Mouse (Mus musculus) MEL (cell line): ENCODE results near the gene Syt1.

Experiments used
- BHLHE40 ChIP-seq: IDR thresholded peaks from 2 replicates; pipeline ENCODE4 v1.6.1; 2012; ENCODE audit warnings: low read depth, mild to moderate bottlenecking, inconsistent platforms, low read length, improper control_type of control experiment, borderline replicate concordance
- CHD2 ChIP-seq: IDR thresholded peaks from 2 replicates; pipeline ENCODE4 v1.6.1; 2011; ENCODE audit warnings: low read length, improper control_type of control experiment
- CTCF ChIP-seq, 3 experiments: IDR thresholded peaks in 2 of 3; conservative IDR thresholded peaks in 1 of 3; 2 replicates each; pipeline ENCODE4 v1.5.1; 2011 to 2012; ENCODE audit warnings: low read length in 3 of 3, low read depth in 2 of 3, mild to moderate bottlenecking in 2 of 3, improper control_type of control experiment in 1 of 3, inconsistent platforms in 1 of 3, mixed read lengths in 1 of 3, moderate library complexity in 1 of 3; ENCODE audit not compliant: control insufficient read depth in 1 of 3, insufficient read depth in 1 of 3, poor library complexity in 1 of 3, severe bottlenecking in 1 of 3
- EP300 ChIP-seq, 2 experiments: IDR thresholded peaks; 2 replicates each; pipeline ENCODE4 v1.6.1; 2011; ENCODE audit warnings: improper control_type of control experiment in 2 of 2, low read length in 2 of 2, low read depth in 1 of 2, mild to moderate bottlenecking in 1 of 2
- ETS1 ChIP-seq: IDR thresholded peaks from 2 replicates; pipeline ENCODE4 v1.6.1; 2012; ENCODE audit warnings: low read depth, mild to moderate bottlenecking, inconsistent platforms, low read length, improper control_type of control experiment, moderate library complexity
- JUND ChIP-seq: IDR thresholded peaks from 2 replicates; pipeline ENCODE4 v1.6.1; 2011; ENCODE audit warnings: low read depth, mild to moderate bottlenecking, improper control_type of control experiment, low read length
- MAZ ChIP-seq: IDR thresholded peaks from 2 replicates; pipeline ENCODE4 v1.6.1; 2012; ENCODE audit warnings: low read depth, mild to moderate bottlenecking, inconsistent platforms, low read length, improper control_type of control experiment
- POLR2A ChIP-seq, 2 experiments: IDR thresholded peaks; 2 replicates each; pipeline ENCODE4 v1.6.1; 2011 to 2012; ENCODE audit warnings: low read length in 2 of 2, mild to moderate bottlenecking in 2 of 2, control low read depth in 1 of 2, improper control_type of control experiment in 1 of 2, low read depth in 1 of 2, moderate library complexity in 1 of 2; ENCODE audit not compliant: control insufficient read depth in 1 of 2, insufficient read depth in 1 of 2, poor library complexity in 1 of 2
- UBTF ChIP-seq: IDR thresholded peaks from 2 replicates; pipeline ENCODE4 v1.6.1; 2012; ENCODE audit warnings: low read depth, mild to moderate bottlenecking, inconsistent platforms, low read length, improper control_type of control experiment, moderate library complexity, borderline replicate concordance; ENCODE audit not compliant: insufficient read depth
- ZKSCAN1 ChIP-seq: IDR thresholded peaks from 2 replicates; pipeline ENCODE4 v1.6.1; 2012; ENCODE audit warnings: low read depth, mild to moderate bottlenecking, inconsistent platforms, low read length, improper control_type of control experiment, moderate library complexity

DNA sequence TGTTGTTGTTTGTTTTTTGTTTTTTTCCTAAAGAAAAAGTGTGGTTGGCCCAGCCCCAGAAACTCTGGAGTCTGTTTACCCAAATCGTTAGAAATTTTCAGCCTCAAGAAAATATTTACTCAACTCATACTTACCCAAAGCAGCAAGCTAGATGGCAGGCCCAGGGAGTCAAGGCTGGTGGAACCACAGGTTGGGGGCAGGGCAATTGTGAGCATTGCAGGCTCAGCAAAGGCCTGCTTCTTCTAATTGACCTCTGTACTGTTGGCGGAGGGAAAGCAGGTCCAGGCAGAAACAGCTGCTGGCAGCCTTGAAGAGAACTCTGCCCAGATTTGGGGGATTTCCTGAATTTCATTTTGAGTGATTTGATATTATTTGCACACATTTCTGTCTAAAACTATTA is 557.2 kb downstream of the Syt1 start:
- TF ChIP-seq CHD2 (no peak), CTCF (IDR thresholded peaks at IDR 0.05 in 2 of 3, conservative IDR thresholded peaks at IDR 0.05 in 1 of 3; ENCODE audit: control insufficient read depth in 1 of 3, insufficient read depth in 1 of 3, low read depth in 2 of 3, low read length in 3 of 3, poor library complexity in 1 of 3, severe bottlenecking in 1 of 3) (no peak), BHLHE40 (no peak), MAZ (no peak), EP300 (IDR thresholded peaks at IDR 0.05; ENCODE audit: low read depth in 1 of 2, low read length in 2 of 2) (no peak), ETS1 (no peak), ZKSCAN1 (no peak), UBTF (no peak), POLR2A (IDR thresholded peaks at IDR 0.05; ENCODE audit: control insufficient read depth in 1 of 2, insufficient read depth in 1 of 2, low read depth in 1 of 2, low read length in 2 of 2, poor library complexity in 1 of 2) (no peak), JUND (no peak)
